Mouse (Mus musculus) C2C12 (cell line): ENCODE results near the gene Tldc1. TPM values are rescaled to one million over a fixed set of nuclear protein-coding genes. Genes with fewer than 3 reads are reported as not detected.

Experiments used
- H3K27me3 ChIP-seq: one replicate; pipeline ENCODE4 v1.6.1; 2011; ENCODE audit not compliant: control insufficient read depth, insufficient read depth, insufficient read length
- H3K36me3 ChIP-seq: one replicate; pipeline ENCODE4 v1.6.1; 2011; ENCODE audit not compliant: control insufficient read depth, insufficient read depth
- H3K4me3 ChIP-seq: one replicate; pipeline ENCODE4 v1.5.1; 2011; ENCODE audit warnings: mild to moderate bottlenecking, control low read depth; ENCODE audit not compliant: poor library complexity, insufficient read depth, severe bottlenecking
- H3K79me2 ChIP-seq: one replicate; pipeline ENCODE4 v1.6.1; 2011; ENCODE audit not compliant: control insufficient read depth, insufficient read depth
- H3K79me3 ChIP-seq: one replicate; pipeline ENCODE4 v1.6.1; 2011; ENCODE audit warnings: low read depth, control low read depth
- H3ac ChIP-seq: one replicate; pipeline ENCODE3; 2011; ENCODE audit warnings: low read depth; ENCODE audit not compliant: control insufficient read depth, insufficient read length
- CEBPB ChIP-seq: IDR thresholded peaks from one replicate; pipeline ENCODE4 v1.6.1; 2011; ENCODE audit warnings: low read depth, mild to moderate bottlenecking, control low read depth, moderate library complexity
- CTCF ChIP-seq: IDR thresholded peaks from one replicate; pipeline ENCODE4 v1.5.1; 2011; ENCODE audit not compliant: control insufficient read depth, insufficient read depth, insufficient read length
- FOSL1 ChIP-seq: IDR thresholded peaks from one replicate; pipeline ENCODE4 v1.8.0; 2011; ENCODE audit warnings: mild to moderate bottlenecking, low read length; ENCODE audit not compliant: poor library complexity, insufficient read depth, severe bottlenecking
- MAX ChIP-seq: IDR thresholded peaks from one replicate; pipeline ENCODE4 v1.6.1; 2011; ENCODE audit warnings: mild to moderate bottlenecking, control low read depth
- MYOD1 ChIP-seq: IDR thresholded peaks from one replicate; pipeline ENCODE4 v1.6.1; 2011; ENCODE audit warnings: low read depth; ENCODE audit not compliant: control insufficient read depth, insufficient read length
- MYOG ChIP-seq: IDR thresholded peaks from one replicate; pipeline ENCODE4 v1.6.1; 2011; ENCODE audit not compliant: control insufficient read depth, insufficient read length; ENCODE audit errors: extremely low read depth
- USF1 ChIP-seq: IDR thresholded peaks from one replicate; pipeline ENCODE4 v1.6.1; 2011; ENCODE audit warnings: low read depth, mild to moderate bottlenecking, control low read depth, moderate library complexity
- polyA plus RNA-seq: library from polyadenylated mRNA; unstranded; fragments of >200 nt; fragmentation: generic; extraction: Trizol; gene quantifications from one replicate; pipeline ENCODE4 v1.2.1, GENCODE M21; 2012; ENCODE audit warnings: missing spikeins

Tldc1 gene
- polyA plus RNA-seq, 1 experiment: 6.6 TPM

GRCm38 (mm10) chr8:119781086-119781840, 3.0 kb upstream of the Tldc1 start:
- Histone ChIP-seq H3K27me3 (no peaks in the 10 kb centered on the region), H3K4me3 (no peak overlapping the region), H3ac (no peak overlapping the region), H3K79me2 (no peaks in the 10 kb centered on the region), H3K36me3 (no peaks in the 10 kb centered on the region), H3K79me3 (no peaks in the 10 kb centered on the region)
- TF ChIP-seq USF1 (no peak), MYOD1 (no peak), CEBPB (no peak), FOSL1 (no peak), MAX (no peak), CTCF (no peak), MYOG (no peak)

DNA sequence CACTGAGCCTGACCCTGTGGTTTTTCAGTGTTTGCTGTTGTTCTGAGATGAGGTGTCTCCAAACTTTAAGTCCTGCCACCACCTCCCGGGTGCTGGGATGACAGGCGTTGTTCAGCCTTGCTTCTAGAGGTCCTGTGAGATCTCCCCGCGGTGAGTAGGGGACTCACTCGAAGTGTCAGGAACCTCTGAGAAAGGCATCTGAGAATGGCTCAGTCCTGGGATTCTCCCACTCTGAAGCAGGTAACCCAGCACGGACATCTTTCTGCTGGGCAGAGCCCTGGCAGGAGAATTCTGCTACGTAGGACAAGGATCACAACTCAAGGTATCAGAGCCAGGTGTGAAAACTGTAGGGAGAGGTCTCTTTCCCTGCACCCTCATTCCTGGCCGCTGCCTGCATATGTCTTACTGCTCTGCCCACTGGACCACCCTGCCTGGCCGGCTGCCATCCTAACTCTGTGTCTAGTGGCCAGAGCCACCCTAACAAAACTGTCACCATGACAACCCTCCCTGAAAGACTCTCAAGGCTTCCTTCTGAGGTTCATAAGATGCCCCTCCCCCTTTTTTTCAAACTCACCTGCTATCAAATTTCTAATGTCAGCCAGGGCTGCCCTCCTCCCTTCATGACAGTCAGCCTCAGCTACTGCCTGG, 2.3 kb upstream of the Tldc1 start:
- TF ChIP-seq FOSL1 (no peak), USF1 (no peak), MAX (no peak), MYOD1 (no peak), CTCF (no peak), CEBPB (no peak), MYOG (no peak)
- Histone ChIP-seq H3K4me3 (no peak overlapping the region), H3K36me3 (no peaks in the 10 kb centered on the region), H3K27me3 (no peaks in the 10 kb centered on the region), H3K79me2 (no peaks in the 10 kb centered on the region), H3ac (no peak overlapping the region), H3K79me3 (no peaks in the 10 kb centered on the region)

GRCm38 (mm10) chr8:119779013-119779737, 959 bp upstream of the Tldc1 start:
- Histone ChIP-seq H3K4me3 (no peak overlapping the region), H3ac (no peak overlapping the region), H3K36me3 (no peaks in the 10 kb centered on the region), H3K27me3 (no peaks in the 10 kb centered on the region), H3K79me2 (no peaks in the 10 kb centered on the region), H3K79me3 (no peaks in the 10 kb centered on the region)
- TF ChIP-seq CTCF: peak; percentile 92
- TF ChIP-seq MAX: peak; percentile 93
- peak; percentile 86 for TF ChIP-seq USF1
- no peak for TF ChIP-seq FOSL1

- Histone ChIP-seq H3ac (peak overlapping the region; percentile 83), H3K79me3 (no peaks in the 10 kb centered on the region), H3K36me3 (no peaks in the 10 kb centered on the region), H3K27me3 (no peaks in the 10 kb centered on the region), H3K4me3 (peak overlapping the region; percentile 46), H3K79me2 (no peaks in the 10 kb centered on the region)
- TF ChIP-seq USF1 (no peak), CEBPB (no peak), CTCF (no peak), MYOG (no peak), FOSL1 (no peak), MAX (no peak), MYOD1 (no peak)
These were observed 451 bp downstream of the Tldc1 start for GRCm38 (mm10) chr8:119777765-119778164.

GRCm38 (mm10) chr8:119776668-119777245, 1.5 kb downstream of the Tldc1 start:
- no peak for TF ChIP-seq MYOG
- TF ChIP-seq FOSL1: no peak
- no peak for TF ChIP-seq MAX
- TF ChIP-seq MYOD1: no peak
- TF ChIP-seq CEBPB: no peak
- no peak for TF ChIP-seq CTCF
- TF ChIP-seq USF1: no peak
- H3K27me3 ChIP-seq: no peaks in the 10 kb centered on the region

More at GRCm38 (mm10) chr8:119776668-119777245, 1.5 kb downstream of the Tldc1 start:
- no peak overlapping the region for H3ac ChIP-seq
- no peaks in the 10 kb centered on the region for H3K79me2 ChIP-seq
- H3K36me3 ChIP-seq: no peaks in the 10 kb centered on the region
- no peaks in the 10 kb centered on the region for H3K79me3 ChIP-seq
- no peak overlapping the region for H3K4me3 ChIP-seq
